Mouse (Mus musculus) bone marrow, adult 2 months (tissue): ENCODE data around the gene Fam207a.

Experiments used
- CTCF ChIP-seq: fragments of 200-500 bp; IDR thresholded peaks from 2 replicates; pipeline ENCODE4 v1.5.1; 2011; ENCODE audit warnings: low read length, control low read depth; ENCODE audit not compliant: control insufficient read depth, insufficient read depth
- POLR2A ChIP-seq: fragments of 200-500 bp; IDR thresholded peaks from 2 replicates; pipeline ENCODE4 v1.6.1; 2011; ENCODE audit warnings: low read depth, mild to moderate bottlenecking, control low read depth, low read length, borderline replicate concordance; ENCODE audit not compliant: control insufficient read depth

DNA sequence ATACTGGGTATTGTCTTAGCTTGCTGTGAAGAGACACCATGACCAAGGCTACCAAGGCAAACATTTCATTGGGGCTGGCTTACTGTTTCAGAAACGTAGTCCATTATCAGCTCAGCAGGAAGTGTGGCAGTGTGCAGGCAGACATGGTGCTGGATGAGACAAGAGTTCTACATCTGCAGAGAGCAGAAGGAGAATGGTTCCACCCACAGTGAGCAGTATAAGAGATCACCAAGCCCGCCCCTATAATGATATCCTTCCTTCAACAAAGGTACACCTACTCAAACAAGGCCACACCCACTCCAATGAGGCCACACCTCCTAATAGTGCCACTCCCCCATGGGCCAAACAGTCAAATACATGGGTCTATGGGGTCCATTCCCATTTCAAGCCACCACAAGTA lies 45.9 kb upstream of the Fam207a start:
- no peak for TF ChIP-seq POLR2A
- TF ChIP-seq CTCF: no peak
